Mouse (Mus musculus): Measurements from ENCODE around the gene Smad3.

GRCm38 (mm10) chr9:63697606-63698005 is 60.2 kb downstream of the Smad3 start:
- TF ChIP-seq CEBPB (IDR thresholded peaks at IDR 0.05; ENCODE audit: low read depth): no peak
- TF ChIP-seq CTCF (IDR thresholded peaks at IDR 0.05; ENCODE audit: control insufficient read depth, insufficient read depth, insufficient read length): no peak
- TF ChIP-seq MAX (IDR thresholded peaks at IDR 0.05): no peak
- TF ChIP-seq FOSL1 (IDR thresholded peaks at IDR 0.05; ENCODE audit: insufficient read depth, low read length, poor library complexity, severe bottlenecking): no peak
- no peak for TF ChIP-seq MYOD1 (IDR thresholded peaks at IDR 0.05; ENCODE audit: control insufficient read depth, insufficient read length, low read depth)
